Mouse (Mus musculus) layer of hippocampus, adult 9-11 months (tissue): ENCODE measurements at regions not wholly inside any gene's neighbourhood (a gene's known extent, or its start where the extent isn't known, plus 50 kb on each side); places are given as distances from the start of the nearest gene placed in this dataset.

ENCODE experiments used
- DNase-seq: peaks from one replicate; pipeline ENCODE4 v3.0.0; 2022

DNA sequence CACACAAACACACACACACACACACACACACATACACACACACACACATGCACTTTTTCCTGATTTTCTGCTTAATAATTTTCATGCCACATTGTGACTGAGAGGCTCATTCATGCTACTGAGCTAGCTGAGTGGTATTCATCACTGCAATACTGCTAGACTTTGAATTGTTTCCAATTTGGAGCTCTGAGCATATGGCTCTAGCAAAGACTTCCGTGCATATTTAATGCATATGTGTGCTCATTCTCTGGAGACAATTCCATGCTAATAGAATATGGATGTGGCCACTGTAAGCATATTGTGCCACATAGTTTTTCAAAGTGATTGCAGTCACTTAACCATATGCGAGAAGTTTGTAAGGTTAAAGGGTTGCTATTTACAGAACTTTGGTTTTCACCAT is 432.4 kb upstream of the Gnpda2 start:
- peak; percentile 28 for DNase-seq

DNA sequence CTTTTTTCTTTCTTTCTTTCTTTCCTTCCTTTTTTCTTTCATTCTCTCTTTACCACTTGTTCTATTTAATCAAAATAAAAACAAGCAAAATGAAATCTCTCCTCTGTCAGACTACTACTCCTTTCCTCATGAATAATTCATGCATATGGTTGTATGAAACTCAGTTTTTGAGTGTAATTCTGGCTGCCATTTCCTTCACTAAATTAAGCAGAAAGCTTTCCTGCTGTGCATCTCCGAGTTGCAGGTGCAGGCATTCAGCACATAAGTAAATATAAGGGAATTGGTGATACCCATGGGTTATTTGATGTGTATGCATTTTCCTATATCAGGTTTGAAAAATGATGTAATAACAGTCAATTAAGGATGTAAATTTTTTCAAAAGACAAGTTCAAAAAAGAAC is 419.8 kb upstream of the Gnpda2 start:
- DNase-seq = no peak
